8 mouse cellular contexts compared by ENCODE assay signal in the genomic region with DNA sequence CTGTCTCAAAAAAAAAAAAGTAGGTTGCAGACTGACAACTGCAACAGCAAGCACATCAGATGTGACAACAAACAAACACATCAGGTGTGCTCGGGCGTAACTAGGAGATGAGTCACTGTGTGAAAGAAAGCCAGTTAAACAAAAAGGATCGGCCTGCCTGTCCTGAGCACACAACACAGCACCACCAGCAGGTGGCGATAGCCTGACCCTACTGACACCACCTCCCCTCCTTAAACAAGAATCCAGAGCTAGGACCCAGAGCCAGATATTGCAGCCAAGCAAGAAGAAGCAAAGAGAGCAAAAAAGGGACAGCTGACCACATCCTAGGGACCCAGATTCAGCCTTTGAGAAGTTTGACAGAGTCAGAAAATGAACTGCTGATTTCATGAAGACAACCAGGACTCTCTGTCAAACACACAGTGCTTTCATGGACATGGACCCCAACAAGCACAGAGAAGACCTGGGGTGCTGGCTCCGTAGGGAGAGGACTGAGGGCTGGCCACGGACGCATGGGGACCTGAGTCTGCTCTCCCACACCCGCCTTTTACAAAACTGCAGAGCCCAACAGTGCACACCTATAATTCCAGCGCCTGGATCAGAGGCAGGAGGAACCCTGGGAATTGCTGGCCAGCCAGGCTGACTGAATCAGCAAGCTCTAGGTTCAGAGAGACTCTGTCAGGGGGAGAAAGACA. TPM values are rescaled to one million over a fixed set of nuclear protein-coding genes. Genes with fewer than 3 reads are reported as not detected.
DNase-seq lines count a peak whose midpoint lies in the region; ATAC-seq and TF ChIP-seq lines count a peak whose summit lies in the region.

No protein-coding gene starts in this region.

- H3K4me1 ChIP-seq in thymus, adult 2 months (replicated peaks; ENCODE audit: control insufficient read depth, insufficient read depth, low read length): no peaks in the 10 kb centered on the region

- WGBS in thymus, adult 2 months: 56% methylated on average over 9 of the region's 9 CpGs

- peak; percentile 85 for TF ChIP-seq CTCF in layer of hippocampus, adult 2 months (conservative IDR thresholded peaks at IDR 0.05)
- TF ChIP-seq CTCF in thymus, adult 2 months (IDR thresholded peaks at IDR 0.05; ENCODE audit: borderline replicate concordance, control insufficient read depth, extremely low read depth, insufficient read depth, low read length, poor library complexity): peak; percentile 71; the same call in 1 of the 2 replicates

- H3K4me3 ChIP-seq in layer of hippocampus, adult 2 months: no peak overlapping the region
- H3K4me3 ChIP-seq in thymus, adult 2 months (ENCODE audit: control insufficient read depth, insufficient read depth, low read length): no peak overlapping the region

- peak; percentile 44 to 45 for DNase-seq in layer of hippocampus, adult 2 months (ENCODE audit: low spot score in 2 of 2)
- no peak for DNase-seq in layer of hippocampus, adult 8-10 months (ENCODE audit: low spot score in 2 of 2)
- DNase-seq in Muller cell, postnatal 12 days (ENCODE audit: inconsistent ontology term): peak; percentile 58
- DNase-seq in cerebellum, adult 8-10 months: peak; percentile 69
- peak; percentile 76 to 81 for DNase-seq in kidney, postnatal 36 days
- DNase-seq in thymus, adult 2 months: peak; percentile 52

- peak; percentile 76 for ATAC-seq in granulocyte monocyte progenitor cell, adult 5-6 weeks (replicated peaks; ENCODE audit: poor library complexity, severe bottlenecking)
- ATAC-seq in megakaryocyte-erythroid progenitor cell, adult 5-6 weeks (replicated peaks; ENCODE audit: low FRiP score, low TSS enrichment, poor library complexity, severe bottlenecking): peak; percentile 81

- peak overlapping the region; percentile 52 for H3K27ac ChIP-seq in layer of hippocampus, adult 2 months
- no peak overlapping the region for H3K27ac ChIP-seq in thymus, adult 2 months (ENCODE audit: control insufficient read depth, insufficient read depth, low read length)

- no peaks in the 10 kb centered on the region for H3K36me3 ChIP-seq in thymus, adult 2 months (ENCODE audit: control insufficient read depth, insufficient read depth, low read length)

- TF ChIP-seq POLR2A in thymus, adult 2 months (IDR thresholded peaks at IDR 0.05; ENCODE audit: control insufficient read depth, extremely low read depth, insufficient read depth, low read length, poor library complexity): no peak

- H3K27me3 ChIP-seq in thymus, adult 2 months (ENCODE audit: control insufficient read depth, insufficient read depth, low read length): no peaks in the 10 kb centered on the region

RNA-seq across cellular contexts. Expression of a gene that starts 28.1 kb away (rescaled TPM):
- total RNA-seq in layer of hippocampus, adult 2 months (2021): 100 to 1,000 TPM; 108 to 115 TPM
- 100 to 1,000 TPM in 3 of 4 experiments, 10 to 100 TPM in 1; 96.5 to 113 (median 102) TPM for total RNA-seq in layer of hippocampus, adult 8-10 months (2022)
- total RNA-seq in granulocyte monocyte progenitor cell, adult 5-6 weeks (2014; fragmentation: Nextera tagmentation): 1.3 and 3.6 TPM in 2 replicates
- 0.46 and 0.60 TPM in 2 replicates for total RNA-seq in granulocyte monocyte progenitor cell, adult 5-6 weeks (2017)
- total RNA-seq in megakaryocyte-erythroid progenitor cell, adult 5-6 weeks (2014; fragmentation: Nextera tagmentation): 0.48 and 3.2 TPM in 2 replicates
- 0.33 and 0.65 TPM in 2 replicates for total RNA-seq in megakaryocyte-erythroid progenitor cell, adult 5-6 weeks (2017)
- 25.2 and 26.2 TPM in 2 replicates for polyA plus RNA-seq in thymus, adult 2 months (2012; rRNA removed)

RNA-seq across cellular contexts. Expression of a gene that starts 48.9 kb away (rescaled TPM):
- total RNA-seq in layer of hippocampus, adult 2 months (2021): 10 to 100 TPM; 26.7 to 28.9 TPM
- total RNA-seq in layer of hippocampus, adult 8-10 months (2022): 10 to 100 TPM; 27.6 to 31.2 (median 29.7) TPM
- total RNA-seq in granulocyte monocyte progenitor cell, adult 5-6 weeks (2014; fragmentation: Nextera tagmentation): 5.7 and 13.3 TPM in 2 replicates
- 14.8 and 17.0 TPM in 2 replicates for total RNA-seq in granulocyte monocyte progenitor cell, adult 5-6 weeks (2017)
- 6.8 and 7.7 TPM in 2 replicates for total RNA-seq in megakaryocyte-erythroid progenitor cell, adult 5-6 weeks (2014; fragmentation: Nextera tagmentation)
- 5.6 and 7.8 TPM in 2 replicates for total RNA-seq in megakaryocyte-erythroid progenitor cell, adult 5-6 weeks (2017)
- polyA plus RNA-seq in thymus, adult 2 months (2012; rRNA removed): 10.0 and 11.5 TPM in 2 replicates

RNA-seq across cellular contexts. Expression of a gene that starts 54.1 kb away (rescaled TPM):
- total RNA-seq in layer of hippocampus, adult 2 months (2021): 1 to 10 TPM; 5.7 to 6.7 TPM
- 1 to 10 TPM; 5.1 to 6.3 (median 5.4) TPM for total RNA-seq in layer of hippocampus, adult 8-10 months (2022)
- total RNA-seq in granulocyte monocyte progenitor cell, adult 5-6 weeks (2014; fragmentation: Nextera tagmentation): 74.1 and 75.1 TPM in 2 replicates
- total RNA-seq in granulocyte monocyte progenitor cell, adult 5-6 weeks (2017): 41.2 and 43.4 TPM in 2 replicates
- total RNA-seq in megakaryocyte-erythroid progenitor cell, adult 5-6 weeks (2014; fragmentation: Nextera tagmentation): 103 and 104 TPM in 2 replicates
- total RNA-seq in megakaryocyte-erythroid progenitor cell, adult 5-6 weeks (2017): 70.5 and 80.3 TPM in 2 replicates
- polyA plus RNA-seq in thymus, adult 2 months (2012; rRNA removed): 30.9 and 33.1 TPM in 2 replicates

RNA-seq across cellular contexts. Expression of a gene that starts 55.7 kb away (rescaled TPM):
- total RNA-seq in layer of hippocampus, adult 2 months (2021): 10 to 100 TPM; 53.6 to 58.8 TPM
- total RNA-seq in layer of hippocampus, adult 8-10 months (2022): 10 to 100 TPM; 45.4 to 61.2 (median 53.8) TPM
- total RNA-seq in granulocyte monocyte progenitor cell, adult 5-6 weeks (2014; fragmentation: Nextera tagmentation): 12.5 and 16.4 TPM in 2 replicates
- 3.2 and 5.3 TPM in 2 replicates for total RNA-seq in granulocyte monocyte progenitor cell, adult 5-6 weeks (2017)
- total RNA-seq in megakaryocyte-erythroid progenitor cell, adult 5-6 weeks (2014; fragmentation: Nextera tagmentation): 14.8 and 18.4 TPM in 2 replicates
- 1.7 and 3.5 TPM in 2 replicates for total RNA-seq in megakaryocyte-erythroid progenitor cell, adult 5-6 weeks (2017)
- polyA plus RNA-seq in thymus, adult 2 months (2012; rRNA removed): 80.7 and 82.6 TPM in 2 replicates

Comparison
In these comparisons a context has a peak if more than half of its experiments do, and no peak if none do; other contexts are left out.
1. DNase-seq: peak in layer of hippocampus, adult 2 months (2 of 2), Muller cell, postnatal 12 days (single experiment), cerebellum, adult 8-10 months (single experiment), kidney, postnatal 36 days (2 of 2) and thymus, adult 2 months (single experiment); none in layer of hippocampus, adult 8-10 months (0 of 2).
2. RNA of a gene that starts 28.1 kb away (total RNA-seq): 108 to 115 TPM in layer of hippocampus, adult 2 months and 96.5 to 113 TPM in layer of hippocampus, adult 8-10 months; 0.46 to 3.6 TPM in granulocyte monocyte progenitor cell, adult 5-6 weeks and 0.33 to 3.2 TPM in megakaryocyte-erythroid progenitor cell, adult 5-6 weeks; every median in the first group is over 10 times any median in the second.
3. RNA of a gene that starts 54.1 kb away (total RNA-seq): 70.5 to 104 TPM in megakaryocyte-erythroid progenitor cell, adult 5-6 weeks and 41.2 to 75.1 TPM in granulocyte monocyte progenitor cell, adult 5-6 weeks; 5.7 to 6.7 TPM in layer of hippocampus, adult 2 months and 5.1 to 6.3 TPM in layer of hippocampus, adult 8-10 months; every median in the first group is over 4 times any median in the second.